Mouse (Mus musculus): ENCODE data around the gene Chd8.

- TF ChIP-seq POLR2A (IDR thresholded peaks at IDR 0.05; ENCODE audit: low read depth, low read length) (no peak), CTCF (IDR thresholded peaks at IDR 0.05; ENCODE audit: extremely low read depth, insufficient read length, insufficient replicate concordance, low read depth, low read length) (no peak)
Observed at GRCm38 (mm10) chr14:52295558-52296264, 38.1 kb upstream of the Chd8 start.

All from small intestine, adult 2 months (tissue).